Mouse (Mus musculus): ENCODE measurements around the gene Mak.
"Not testable (repeated sequence)": the region's sequence is repeated elsewhere in the genome, so short reads cannot be mapped to it uniquely, and the experiment has no call there.

Mak gene

DNA sequence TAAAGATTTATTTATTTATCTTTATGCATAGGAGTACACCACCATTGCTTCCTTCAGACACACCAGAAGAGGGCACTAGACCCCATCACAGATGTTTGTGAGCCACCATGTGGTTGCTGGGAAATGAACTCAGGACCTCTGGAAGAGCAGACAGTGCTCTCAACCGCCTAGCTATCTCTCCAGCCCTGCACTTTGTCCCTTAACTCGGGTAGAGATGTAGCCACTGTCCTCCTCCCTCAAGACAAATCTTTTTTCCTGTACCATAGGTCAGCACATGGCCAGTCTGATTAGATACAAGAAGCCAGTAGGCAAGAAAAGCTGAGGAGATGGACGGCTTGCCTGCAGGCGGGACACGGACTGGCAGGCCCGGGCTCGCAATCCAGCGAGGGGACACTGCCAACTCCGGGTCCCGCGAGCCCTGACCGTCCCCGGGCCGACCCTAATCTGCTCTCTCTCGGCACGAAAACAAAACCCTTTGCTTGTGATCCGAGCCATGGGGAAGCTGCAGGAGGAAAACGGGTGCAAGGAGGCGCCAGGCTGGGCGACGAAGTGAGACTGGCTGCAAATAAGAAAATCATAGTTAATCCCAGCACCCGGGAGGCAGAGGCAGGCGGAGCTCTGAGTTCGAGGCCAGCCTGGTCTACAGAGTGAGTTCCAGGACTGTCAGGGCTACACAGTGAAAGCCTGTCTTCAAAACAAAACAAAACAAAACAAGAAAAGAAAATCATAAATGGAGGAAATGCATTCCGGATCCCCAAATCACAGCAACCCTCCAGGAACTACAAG lies 79.2 kb downstream of the Mak start:
- peak; percentile 55 to 61 for DNase-seq (ENCODE audit: low spot score in 2 of 2)

DNA sequence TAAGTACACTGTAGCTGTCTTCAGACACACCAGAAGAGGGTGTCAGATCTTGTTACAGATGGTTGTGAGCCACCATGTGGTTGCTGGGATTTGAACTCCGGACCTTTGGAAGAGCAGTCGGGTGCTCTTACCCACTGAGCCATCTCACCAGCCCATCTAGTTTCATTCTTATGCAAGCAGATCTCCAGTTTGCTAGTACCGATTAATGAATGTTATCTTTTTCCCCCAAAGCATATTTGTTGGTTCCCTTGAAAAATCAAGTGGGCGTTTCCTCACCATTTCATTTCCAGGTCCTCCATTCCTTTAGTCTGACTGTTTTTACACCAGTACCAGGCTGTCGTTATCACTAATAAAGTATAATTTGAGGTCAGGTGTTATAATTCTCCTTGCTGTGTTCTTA lies 81.0 kb downstream of the Mak start:
- DNase-seq (ENCODE audit: low spot score in 2 of 2): not testable (repeated sequence)

DNA sequence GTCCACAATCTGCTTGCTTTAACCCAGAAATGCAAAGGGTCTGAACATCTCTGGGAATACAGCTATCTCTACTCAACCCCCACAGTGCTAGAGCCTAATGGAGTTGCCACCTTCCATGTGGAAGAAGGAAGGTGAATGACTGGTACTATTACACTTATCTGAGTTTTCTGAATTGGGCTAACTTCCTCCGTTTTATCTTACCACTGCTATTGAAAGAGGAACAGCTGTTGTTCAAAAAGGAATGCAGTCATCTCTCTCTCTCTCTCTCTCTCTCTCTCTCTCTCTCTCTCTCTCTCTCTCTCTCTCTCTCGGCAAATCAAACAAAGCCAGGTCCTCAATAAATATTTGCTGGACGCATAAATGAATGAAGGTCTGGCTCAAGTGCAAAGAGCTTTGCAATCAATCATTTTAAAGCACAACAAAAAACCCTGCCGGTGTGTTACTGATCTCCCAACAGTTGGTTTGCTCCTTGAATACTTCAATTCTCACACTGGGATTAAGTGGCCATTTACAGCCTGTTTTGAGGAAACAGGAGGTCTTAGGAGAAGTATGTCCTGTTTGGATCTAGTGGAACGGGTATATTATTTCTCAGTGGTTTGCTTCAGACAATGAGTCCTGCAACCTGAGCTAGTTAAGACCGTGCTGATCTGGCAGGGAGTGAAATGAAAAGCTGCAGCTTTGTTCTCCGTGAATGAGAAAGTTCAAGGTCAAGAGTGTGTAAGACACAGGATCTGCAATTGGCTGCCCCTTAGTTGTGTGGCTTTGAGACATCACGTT lies 84.8 kb downstream of the Mak start:
- DNase-seq (ENCODE audit: low spot score in 2 of 2): no peak

DNA sequence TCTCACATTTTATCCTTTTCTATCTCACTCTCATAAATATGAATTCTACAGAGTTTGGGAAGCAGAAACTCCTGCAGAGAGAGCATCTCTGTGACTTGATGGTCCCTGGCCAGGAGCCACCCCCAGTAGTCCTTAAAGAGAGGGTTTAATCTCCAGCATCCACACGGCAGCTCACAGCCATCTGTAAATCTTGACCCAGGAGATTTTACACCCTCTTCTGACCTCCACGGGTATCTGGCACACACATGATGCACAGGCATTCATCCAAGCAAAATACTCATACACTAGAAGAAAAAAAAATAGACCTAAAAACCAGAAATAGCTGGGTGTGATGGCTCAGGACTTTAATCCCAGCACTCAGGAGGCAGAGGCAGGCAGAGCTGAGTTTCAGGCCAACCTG lies 91.1 kb downstream of the Mak start:
- no peak for DNase-seq (ENCODE audit: low spot score in 2 of 2)

DNA sequence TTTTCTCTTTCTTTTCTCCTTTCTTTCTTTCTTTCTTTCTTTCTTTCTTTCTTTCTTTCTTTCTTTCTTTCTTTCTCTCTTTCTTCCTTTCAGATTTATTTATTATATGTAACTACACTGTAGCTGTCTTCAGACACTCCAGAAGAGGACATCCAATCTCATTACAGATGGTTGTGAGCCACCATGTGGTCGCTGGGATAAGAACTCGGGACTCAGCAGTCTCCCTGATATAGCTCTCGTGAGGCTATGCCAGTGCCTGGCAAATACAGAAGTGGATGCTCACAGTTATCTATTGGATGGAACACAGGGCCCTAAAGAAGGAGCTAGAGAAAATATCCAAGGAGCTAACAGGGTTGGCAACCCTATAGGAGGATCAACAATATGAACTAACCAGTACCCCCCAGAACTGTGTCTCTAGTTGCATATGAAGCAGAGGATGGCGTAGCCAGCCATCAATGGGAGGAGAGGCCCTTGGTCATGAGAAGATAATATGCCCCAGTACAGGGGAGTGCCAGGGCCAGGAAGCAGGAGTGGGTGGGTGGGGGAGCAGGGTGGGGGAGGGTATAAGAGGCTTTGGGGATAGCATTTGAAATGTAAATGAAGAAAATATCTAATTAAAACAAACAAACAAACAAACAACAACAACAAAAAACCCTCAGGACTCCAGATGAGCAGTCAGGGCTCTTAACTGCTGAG lies 91.8 kb downstream of the Mak start:
- not testable (repeated sequence) for DNase-seq (ENCODE audit: low spot score in 2 of 2)

DNA sequence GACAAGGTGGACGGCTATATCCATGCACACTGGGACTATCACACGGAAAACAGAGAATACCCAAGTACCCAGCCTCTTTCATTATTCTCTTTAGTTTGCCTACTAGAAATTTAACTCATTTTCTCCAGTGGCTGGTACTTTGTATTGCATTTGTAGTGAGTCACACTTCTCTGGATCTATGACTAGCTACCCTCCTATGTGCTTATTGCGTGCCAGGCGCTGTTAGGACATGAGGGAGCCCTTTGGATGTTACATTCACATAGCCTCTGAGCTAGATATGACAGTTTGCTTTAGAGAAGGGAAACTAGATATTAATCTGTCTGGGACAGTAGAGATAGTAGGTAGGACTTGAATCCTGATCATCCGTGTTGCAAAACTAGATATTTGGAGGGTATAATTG lies 93.4 kb downstream of the Mak start:
- DNase-seq (ENCODE audit: low spot score in 2 of 2): no peak

DNA sequence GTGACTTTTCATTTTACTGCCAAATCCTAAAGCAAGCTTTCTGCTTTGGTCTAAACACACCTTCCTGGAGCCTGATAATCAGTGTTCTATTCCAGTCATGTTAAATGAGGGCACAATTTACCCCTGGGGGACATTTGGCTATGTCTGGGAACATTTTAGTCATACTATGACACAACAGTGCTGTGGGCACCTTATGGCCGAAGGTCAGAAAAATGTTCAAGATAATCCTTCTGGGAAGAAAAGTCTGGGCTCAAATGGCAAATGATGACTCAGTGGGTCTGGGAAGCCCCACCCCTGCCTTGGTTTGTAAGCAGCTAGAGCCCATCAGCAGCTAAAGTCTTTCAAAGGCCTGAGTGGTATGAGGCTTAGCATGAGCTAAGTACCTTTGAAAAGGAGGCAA lies 96.7 kb downstream of the Mak start:
- no peak for DNase-seq (ENCODE audit: low spot score in 2 of 2)

DNA sequence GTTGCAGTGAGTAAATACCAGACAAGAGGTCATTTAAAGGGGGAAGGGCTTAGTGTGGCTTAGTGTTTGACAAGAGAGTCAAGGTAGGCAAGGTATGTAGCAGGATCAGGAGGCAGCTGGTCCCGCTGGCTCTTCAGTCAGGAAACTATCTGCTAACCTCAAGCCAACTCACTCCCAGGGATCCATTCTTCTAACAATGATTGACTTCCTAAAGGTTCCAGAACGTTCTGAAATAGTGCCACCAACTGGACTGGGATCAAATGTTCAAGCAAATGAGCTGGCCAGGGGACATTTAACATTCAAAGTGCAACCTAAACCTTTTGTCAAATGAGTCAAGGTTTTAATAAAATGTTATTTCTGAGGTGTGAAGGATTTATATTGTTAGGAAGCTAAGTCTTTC lies 100.2 kb downstream of the Mak start:
- DNase-seq (ENCODE audit: low spot score in 2 of 2): no peak

DNA sequence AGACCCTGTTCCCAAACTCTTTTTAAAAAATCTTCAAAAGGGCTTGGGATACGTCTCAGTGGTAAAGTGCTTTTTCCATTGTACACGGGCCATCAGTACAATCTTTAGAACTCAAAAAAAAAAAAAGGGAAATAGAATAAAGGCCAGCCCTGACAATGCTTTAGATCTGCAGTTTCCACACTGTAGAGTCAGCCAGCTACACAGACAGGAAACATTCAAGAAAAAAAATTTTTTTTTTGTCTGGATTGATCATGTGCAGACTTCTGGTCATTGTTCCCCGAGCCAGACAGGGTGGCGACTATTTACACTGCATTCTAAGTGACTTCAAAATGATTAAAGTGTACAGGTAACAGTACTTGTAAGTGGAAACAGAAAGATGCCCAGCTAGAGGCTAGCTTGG lies 100.9 kb downstream of the Mak start:
- DNase-seq (ENCODE audit: low spot score in 2 of 2): no peak

DNA sequence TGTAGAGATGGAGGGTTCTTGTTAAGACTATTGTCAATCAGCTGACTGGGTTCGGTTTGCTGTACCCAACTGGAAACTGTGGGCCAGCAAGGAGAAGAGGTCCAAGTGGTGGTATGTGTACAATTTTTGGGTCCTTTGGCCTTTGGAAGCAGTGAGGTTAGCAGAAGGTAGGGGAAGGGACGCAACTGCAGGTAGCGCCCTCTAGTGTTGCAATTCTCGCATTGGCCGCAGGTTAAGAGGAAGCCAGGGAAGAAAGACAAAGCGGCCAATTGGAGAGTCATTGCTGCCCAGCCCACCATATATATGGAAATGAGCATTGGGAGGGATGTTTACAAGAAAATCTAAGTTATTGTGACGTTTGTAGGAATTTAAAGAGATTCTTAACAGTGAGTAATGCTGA lies 101.9 kb downstream of the Mak start:
- peak in 1 of 2 experiments; percentile 37 for DNase-seq (ENCODE audit: low spot score in 2 of 2)

All from right cerebral cortex, postnatal 10 days (tissue).